Mouse (Mus musculus) embryonic fibroblast, embryonic 13.5 days (primary cell): ENCODE data around the gene Nfrkb.

Experiments used
- CTCF ChIP-seq: IDR thresholded peaks from 2 replicates; pipeline ENCODE4 v1.5.1; 2011; ENCODE audit warnings: mild to moderate bottlenecking, control low read depth, low read length, moderate library complexity, borderline replicate concordance; ENCODE audit not compliant: insufficient read depth
- POLR2A ChIP-seq: IDR thresholded peaks from 2 replicates; pipeline ENCODE4 v1.6.1; 2011; ENCODE audit warnings: low read depth, mild to moderate bottlenecking, control low read depth, low read length, moderate library complexity

DNA sequence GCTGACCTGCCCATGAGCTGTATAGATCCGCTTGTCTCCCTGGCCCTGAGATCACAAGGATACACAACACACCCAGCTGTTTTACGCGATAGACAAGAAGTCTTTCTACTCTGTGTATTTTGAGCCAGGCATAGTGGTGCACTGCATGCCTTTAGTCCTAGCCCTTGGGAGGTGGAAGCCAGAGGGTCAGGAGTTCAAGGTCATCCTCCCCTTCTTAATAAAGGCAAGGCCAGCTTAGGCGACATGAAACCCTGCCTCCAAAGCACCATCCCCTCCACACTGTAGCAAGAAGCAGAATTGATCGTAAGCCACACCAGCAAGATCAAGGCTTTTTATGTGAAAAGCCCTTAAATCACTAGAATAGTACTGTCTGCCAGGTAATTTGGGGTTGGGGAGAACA is 45.8 kb downstream of the Nfrkb start:
- TF ChIP-seq CTCF (no peak), POLR2A (no peak)
